Mouse (Mus musculus) cerebral cortex, adult 2 months (tissue): ENCODE measurements around the gene Crtc3.

Source experiments
- WGBS: fragments of 180-500 bp; shearing (Covaris S2); methylation state at CpG from one replicate; pipeline ENCODE4 v1.1.7; 2018; 5-methylcytosine and 5-hydroxymethylcytosine counted together

The Crtc3 gene

GRCm38 (mm10) chr7:80682630-80683029 is 6.0 kb downstream of the Crtc3 start:
- WGBS: 92% methylated on average over 1 of the region's 1 CpGs

GRCm38 (mm10) chr7:80680218-80680847 is 8.3 kb downstream of the Crtc3 start:
- WGBS: 53% methylated on average over 12 of the region's 12 CpGs

- 61% methylated on average over 3 of the region's 3 CpGs for WGBS
Observed at GRCm38 (mm10) chr7:80672323-80672722, 16.4 kb downstream of the Crtc3 start.

- WGBS: 92% methylated on average over 6 of the region's 6 CpGs
Observed at GRCm38 (mm10) chr7:80670889-80671288, 17.8 kb downstream of the Crtc3 start.

GRCm38 (mm10) chr7:80667190-80667589 is 21.5 kb downstream of the Crtc3 start:
- 72% methylated on average over 11 of the region's 11 CpGs for WGBS

- WGBS: 75% methylated on average over 10 of the region's 10 CpGs
Observed at GRCm38 (mm10) chr7:80666198-80666915, 22.3 kb downstream of the Crtc3 start.

- 72% methylated on average over 4 of the region's 4 CpGs for WGBS
Observed at GRCm38 (mm10) chr7:80661082-80661481, 27.6 kb downstream of the Crtc3 start.

GRCm38 (mm10) chr7:80660619-80661018 is 28.1 kb downstream of the Crtc3 start:
- 56% methylated on average over 4 of the region's 4 CpGs for WGBS

- WGBS: 43% methylated on average over 8 of the region's 8 CpGs
Observed at GRCm38 (mm10) chr7:80657896-80658295, 30.8 kb downstream of the Crtc3 start.

GRCm38 (mm10) chr7:80655350-80656013 is 33.2 kb downstream of the Crtc3 start:
- 37% methylated on average over 6 of the region's 6 CpGs for WGBS

- WGBS: 29% methylated on average over 5 of the region's 5 CpGs
Observed at GRCm38 (mm10) chr7:80654926-80655325, 33.8 kb downstream of the Crtc3 start.

GRCm38 (mm10) chr7:80654393-80654792 is 34.3 kb downstream of the Crtc3 start:
- 93% methylated on average over 7 of the region's 7 CpGs for WGBS

GRCm38 (mm10) chr7:80653971-80654370 is 34.7 kb downstream of the Crtc3 start:
- 92% methylated on average over 7 of the region's 7 CpGs for WGBS

GRCm38 (mm10) chr7:80653077-80653476 is 35.6 kb downstream of the Crtc3 start:
- 76% methylated on average over 10 of the region's 10 CpGs for WGBS

GRCm38 (mm10) chr7:80652289-80652688 is 36.4 kb downstream of the Crtc3 start:
- 59% methylated on average over 5 of the region's 5 CpGs for WGBS

GRCm38 (mm10) chr7:80647437-80647871 is 41.2 kb downstream of the Crtc3 start:
- WGBS: 28% methylated on average over 7 of the region's 7 CpGs

GRCm38 (mm10) chr7:80646093-80647025 is 42.3 kb downstream of the Crtc3 start:
- 87% methylated on average over 10 of the region's 10 CpGs for WGBS

GRCm38 (mm10) chr7:80642976-80643666 is 45.6 kb downstream of the Crtc3 start:
- WGBS: 40% methylated on average over 8 of the region's 8 CpGs

- 27% methylated on average over 5 of the region's 5 CpGs for WGBS
Observed at GRCm38 (mm10) chr7:80642552-80642951, 46.1 kb downstream of the Crtc3 start.

GRCm38 (mm10) chr7:80641899-80642298 is 46.8 kb downstream of the Crtc3 start:
- WGBS: 75% methylated on average over 7 of the region's 7 CpGs

- WGBS: 28% methylated on average over 4 of the region's 4 CpGs
Observed at GRCm38 (mm10) chr7:80641497-80641896, 47.2 kb downstream of the Crtc3 start.
